Mouse (Mus musculus) natural killer cell, adult 2 months (primary cell): ENCODE data around the gene Csde1.
A peak's percentile ranks its signal among the peaks of the same experiment; 100 is the strongest.

Experiments
- DNase-seq, 2 experiments: peaks; one replicate each; pipeline ENCODE4 v3.0.0; 2022; ENCODE audit warnings: low spot score in 2 of 2

Gene Csde1

GRCm38 (mm10) chr3:103058207-103059157, 38.3 kb downstream of the Csde1 start, which contains the start of gene Nras:
Nras (plus strand) TSS chr3:103058285.
- peak; percentile 91 to 94 for DNase-seq

GRCm38 (mm10) chr3:103066927-103067326, 46.7 kb downstream of the Csde1 start:
- DNase-seq = no peak

GRCm38 (mm10) chr3:103068971-103069370, 48.7 kb downstream of the Csde1 start:
- DNase-seq = no peak

- DNase-seq = no peak
Observed at GRCm38 (mm10) chr3:103073771-103074170, 53.5 kb downstream of the Csde1 start, which contains the start of gene Ampd1. Ampd1 (plus strand) TSS chr3:103074014.

GRCm38 (mm10) chr3:103075871-103076270, 55.6 kb downstream of the Csde1 start:
- DNase-seq = no peak

GRCm38 (mm10) chr3:103076476-103076875, 56.2 kb downstream of the Csde1 start:
- DNase-seq = no peak

- no peak for DNase-seq
Observed at GRCm38 (mm10) chr3:103079301-103079700, 59.1 kb downstream of the Csde1 start.

GRCm38 (mm10) chr3:103081051-103081450, 60.8 kb downstream of the Csde1 start:
- DNase-seq = no peak

- DNase-seq = no peak
Observed at GRCm38 (mm10) chr3:103081861-103082453, 61.7 kb downstream of the Csde1 start.

- no peak for DNase-seq
Observed at GRCm38 (mm10) chr3:103082761-103083160, 62.5 kb downstream of the Csde1 start.

GRCm38 (mm10) chr3:103085986-103086385, 65.8 kb downstream of the Csde1 start:
- no peak for DNase-seq

GRCm38 (mm10) chr3:103091753-103092152, 71.5 kb downstream of the Csde1 start:
- no peak for DNase-seq

- no peak for DNase-seq
Observed at GRCm38 (mm10) chr3:103098662-103099061, 78.4 kb downstream of the Csde1 start.

- DNase-seq = no peak
Observed at GRCm38 (mm10) chr3:103099667-103100066, 79.4 kb downstream of the Csde1 start.

- DNase-seq = no peak
Observed at GRCm38 (mm10) chr3:103100735-103101134, 80.5 kb downstream of the Csde1 start.

- DNase-seq = no peak
Observed at GRCm38 (mm10) chr3:103101194-103101593, 81.0 kb downstream of the Csde1 start.

- DNase-seq = no peak
Observed at GRCm38 (mm10) chr3:103101909-103102308, 81.7 kb downstream of the Csde1 start.

GRCm38 (mm10) chr3:103102454-103103390, 82.5 kb downstream of the Csde1 start, which contains the start of gene Dennd2c:
Dennd2c (plus strand) TSS chr3:103102604.
- DNase-seq = peak; percentile 89 to 90
